In genomic region chr6:29718894-29719329, GRCm38 (mm10) we compare ENCODE assay signal across 7 mouse cellular contexts. TPM values are rescaled to one million over a fixed set of nuclear protein-coding genes. Genes with fewer than 3 reads are reported as not detected.
DNase-seq lines count a peak whose midpoint lies in the region; ATAC-seq and TF ChIP-seq lines count a peak whose summit lies in the region.

No protein-coding gene starts in this region.

- H3K4me2 ChIP-seq in hindbrain, embryonic 16.5 days (ENCODE audit: low read length): peak overlapping the region; percentile 62
- peak overlapping the region; percentile 66 for H3K4me2 ChIP-seq in limb, embryonic 14.5 days (replicated peaks; ENCODE audit: low read depth, low read length, severe bottlenecking)
- peak overlapping the region; percentile 57 for H3K4me2 ChIP-seq in midbrain, embryonic 16.5 days (ENCODE audit: low read length)

- peak overlapping the region; percentile 35 for H3K9ac ChIP-seq in hindbrain, embryonic 16.5 days (ENCODE audit: low read depth, low read length)
- peak overlapping the region; percentile 48 for H3K9ac ChIP-seq in limb, embryonic 14.5 days (ENCODE audit: low read depth, low read length, severe bottlenecking)
- peak overlapping the region; percentile 0; the same call in 1 of the 2 replicates for H3K9ac ChIP-seq in midbrain, embryonic 16.5 days (ENCODE audit: low read depth, low read length)

- no peaks in the 10 kb centered on the region for H3K36me3 ChIP-seq in hindbrain, embryonic 16.5 days (ENCODE audit: control insufficient read depth, insufficient read depth, low read length)
- H3K36me3 ChIP-seq in limb, embryonic 14.5 days (ENCODE audit: control insufficient read depth, insufficient read depth, low read length): no peaks in the 10 kb centered on the region
- no peaks in the 10 kb centered on the region for H3K36me3 ChIP-seq in midbrain, embryonic 16.5 days (ENCODE audit: control insufficient read depth, insufficient read depth, low read length)

- H3K9me3 ChIP-seq in hindbrain, embryonic 16.5 days (ENCODE audit: control insufficient read depth, low read length): no peaks in the 10 kb centered on the region
- no peaks in the 10 kb centered on the region for H3K9me3 ChIP-seq in limb, embryonic 14.5 days (ENCODE audit: control insufficient read depth, low read length)
- H3K9me3 ChIP-seq in midbrain, embryonic 16.5 days (replicated peaks; ENCODE audit: control insufficient read depth, low read length, poor library complexity, severe bottlenecking): no peaks in the 10 kb centered on the region

- ATAC-seq in hindbrain, embryonic 16.5 days: peak; percentile 73
- peak; percentile 84 for ATAC-seq in limb, embryonic 14.5 days (ENCODE audit: low FRiP score, low read depth)
- ATAC-seq in midbrain, embryonic 16.5 days: peak; percentile 54; the same call in 1 of the 2 replicates

- TF ChIP-seq POLR2A in brain, embryonic 14.5 days (IDR thresholded peaks at IDR 0.05; ENCODE audit: borderline replicate concordance, extremely low read depth, insufficient read depth, insufficient read length, poor library complexity, severe bottlenecking): no peak
- no peak for TF ChIP-seq POLR2A in limb, embryonic 14.5 days (IDR thresholded peaks at IDR 0.05; ENCODE audit: borderline replicate concordance, extremely low read depth, insufficient read depth, insufficient read length)

- WGBS in hindbrain, embryonic 16.5 days: 7% methylated on average over 15 of the region's 15 CpGs
- WGBS in limb, embryonic 14.5 days: 1% methylated on average over 15 of the region's 15 CpGs
- 2% methylated on average over 15 of the region's 15 CpGs for WGBS in midbrain, embryonic 16.5 days

- peak overlapping the region; percentile 58; the same call in 1 of the 2 replicates for H3K27ac ChIP-seq in hindbrain, embryonic 16.5 days (ENCODE audit: low read depth, low read length)
- H3K27ac ChIP-seq in limb, embryonic 14.5 days (replicated peaks; ENCODE audit: low read depth, low read length): peak overlapping the region; percentile 84
- peak overlapping the region; percentile 30 for H3K27ac ChIP-seq in midbrain, embryonic 16.5 days (ENCODE audit: low read length)

- H3K4me3 ChIP-seq in hindbrain, embryonic 16.5 days (ENCODE audit: low read length): peak overlapping the region; percentile 36
- peak overlapping the region; percentile 37 for H3K4me3 ChIP-seq in limb, embryonic 14.5 days (replicated peaks; ENCODE audit: low read length)
- peak overlapping the region; percentile 28 for H3K4me3 ChIP-seq in midbrain, embryonic 16.5 days (ENCODE audit: low read depth, low read length)

- H3K27me3 ChIP-seq in hindbrain, embryonic 16.5 days (replicated peaks; ENCODE audit: control insufficient read depth, insufficient read depth, low read length): no peaks in the 10 kb centered on the region
- H3K27me3 ChIP-seq in limb, embryonic 14.5 days (ENCODE audit: control insufficient read depth, insufficient read depth, low read length): no peaks in the 10 kb centered on the region
- H3K27me3 ChIP-seq in midbrain, embryonic 16.5 days (ENCODE audit: control insufficient read depth, insufficient read depth, low read depth, low read length): no peaks in the 10 kb centered on the region

- DNase-seq in brain, embryonic 14.5 days (ENCODE audit: low read depth): peak; percentile 84
- DNase-seq in embryo, embryonic 10.5 days (ENCODE audit: low spot score): peak; percentile 76
- peak; percentile 44 for DNase-seq in gastrocnemius, postnatal 25 days
- peak; percentile 66 for DNase-seq in limb, embryonic 14.5 days (ENCODE audit: low spot score)
- DNase-seq in telencephalon, adult 2 months (ENCODE audit: low read depth, low spot score): peak; percentile 52

- H3K4me1 ChIP-seq in hindbrain, embryonic 16.5 days (ENCODE audit: control insufficient read depth, insufficient read depth, low read depth, low read length): peaks cover 17% of the 10 kb centered on the region
- peaks cover 23% of the 10 kb centered on the region for H3K4me1 ChIP-seq in limb, embryonic 14.5 days (ENCODE audit: control insufficient read depth, insufficient read depth, low read length)
- peaks cover 16% of the 10 kb centered on the region for H3K4me1 ChIP-seq in midbrain, embryonic 16.5 days (ENCODE audit: control insufficient read depth, insufficient read depth, low read length)

- TF ChIP-seq CTCF in brain, embryonic 14.5 days (IDR thresholded peaks at IDR 0.05; ENCODE audit: borderline replicate concordance, extremely low read depth, insufficient read depth, insufficient read length): no peak

RNA-seq across cellular contexts. Expression of gene Smo, which starts 16.4 kb away (rescaled TPM):
- polyA plus RNA-seq in brain, embryonic 14.5 days (2012; rRNA removed): 31.5 and 37.8 TPM in 2 replicates
- total RNA-seq in gastrocnemius, postnatal 25 days (2021): 1 to 10 TPM; 5.5 to 5.9 TPM
- 10.4 and 14.2 TPM in 2 replicates for polyA plus RNA-seq in hindbrain, embryonic 16.5 days (2015; fragmentation: Nextera tagmentation; extraction: Ambion mirVana)
- 104 and 134 TPM in 2 replicates for polyA plus RNA-seq in limb, embryonic 14.5 days (2012; rRNA removed)
- 58.1 and 68.4 TPM in 2 replicates for polyA plus RNA-seq in limb, embryonic 14.5 days (2014; fragmentation: Nextera tagmentation; extraction: Ambion mirVana)
- 8.8 TPM in 2 replicates for polyA plus RNA-seq in midbrain, embryonic 16.5 days (2015; fragmentation: Nextera tagmentation; extraction: Ambion mirVana)

RNA-seq across cellular contexts. Expression of gene Tspan33, which starts 24.9 kb away (rescaled TPM):
- polyA plus RNA-seq in brain, embryonic 14.5 days (2012; rRNA removed): 5.7 and 10.6 TPM in 2 replicates
- 1 to 10 TPM; 2.8 to 3.1 TPM for total RNA-seq in gastrocnemius, postnatal 25 days (2021)
- polyA plus RNA-seq in hindbrain, embryonic 16.5 days (2015; fragmentation: Nextera tagmentation; extraction: Ambion mirVana): 10.8 and 15.2 TPM in 2 replicates
- 4.9 and 5.0 TPM in 2 replicates for polyA plus RNA-seq in limb, embryonic 14.5 days (2012; rRNA removed)
- polyA plus RNA-seq in limb, embryonic 14.5 days (2014; fragmentation: Nextera tagmentation; extraction: Ambion mirVana): 2.7 and 2.8 TPM in 2 replicates
- polyA plus RNA-seq in midbrain, embryonic 16.5 days (2015; fragmentation: Nextera tagmentation; extraction: Ambion mirVana): 10.1 and 10.3 TPM in 2 replicates

RNA-seq across cellular contexts. Expression of gene Ahcyl2, which starts 48.9 kb away (rescaled TPM):
- polyA plus RNA-seq in brain, embryonic 14.5 days (2012; rRNA removed): 23.1 and 32.6 TPM in 2 replicates
- total RNA-seq in gastrocnemius, postnatal 25 days (2021): 10 to 100 TPM; 16.0 to 19.0 TPM
- 20.5 and 22.3 TPM in 2 replicates for polyA plus RNA-seq in hindbrain, embryonic 16.5 days (2015; fragmentation: Nextera tagmentation; extraction: Ambion mirVana)
- polyA plus RNA-seq in limb, embryonic 14.5 days (2012; rRNA removed): 20.8 and 23.3 TPM in 2 replicates
- 20.8 and 21.6 TPM in 2 replicates for polyA plus RNA-seq in limb, embryonic 14.5 days (2014; fragmentation: Nextera tagmentation; extraction: Ambion mirVana)
- polyA plus RNA-seq in midbrain, embryonic 16.5 days (2015; fragmentation: Nextera tagmentation; extraction: Ambion mirVana): 16.8 and 17.6 TPM in 2 replicates

Comparison
In these comparisons a context has a peak if more than half of its experiments do, and no peak if none do; other contexts are left out.
1. Peak in every context shown above with its lines: DNase-seq, ATAC-seq, H3K4me3 ChIP-seq and H3K27ac ChIP-seq.
2. H3K27ac ChIP-seq: peak in every context shown above with its lines; median percentile 84 in limb, embryonic 14.5 days; 58 in hindbrain, embryonic 16.5 days; 30 in midbrain, embryonic 16.5 days.